Mouse (Mus musculus): Measurements from ENCODE around the gene Pdlim4.

DNA sequence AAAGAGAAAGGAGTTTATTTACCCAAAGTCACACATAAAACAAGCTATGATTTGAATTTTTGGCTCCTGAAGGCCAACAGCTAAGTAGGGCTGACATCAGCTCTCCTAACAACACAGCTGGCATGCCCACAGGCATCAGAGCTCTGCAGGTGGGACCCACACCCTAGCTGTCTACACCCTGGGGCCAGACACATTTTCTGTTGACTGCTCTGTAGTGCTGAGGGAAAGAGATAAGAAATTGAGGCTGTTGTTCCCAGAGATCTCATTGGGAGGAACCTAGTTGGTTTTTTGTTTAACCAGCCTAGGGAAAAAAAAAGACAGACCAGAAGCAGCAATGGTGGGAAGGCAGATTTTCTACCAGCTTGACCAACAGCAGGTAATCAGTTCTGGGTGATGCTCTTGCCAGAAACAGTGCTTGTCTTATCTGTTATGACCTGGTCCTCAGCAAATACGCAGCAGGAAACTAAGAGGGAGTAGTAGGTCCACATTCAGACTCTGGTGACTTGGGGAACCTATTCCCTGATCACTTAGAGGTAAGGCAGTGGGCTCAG is 42.2 kb downstream of the Pdlim4 start:
- TF ChIP-seq POLR2A (IDR thresholded peaks at IDR 0.05; ENCODE audit: borderline replicate concordance, insufficient read depth, low read length) (0 out of 2 replicates have a peak, but pooled peaks have one; percentile 12), CTCF (IDR thresholded peaks at IDR 0.05; ENCODE audit: borderline replicate concordance, insufficient read depth, low read depth, low read length) (no peak)
